Mouse (Mus musculus) spleen, adult 2 months (tissue): ENCODE measurements around the gene Nos3.

Source experiments
- CTCF ChIP-seq: fragments of 200-500 bp; IDR thresholded peaks from 2 replicates; pipeline ENCODE4 v1.5.1; 2011; ENCODE audit warnings: mild to moderate bottlenecking, inconsistent platforms; ENCODE audit not compliant: insufficient read depth, insufficient read length, insufficient replicate concordance; ENCODE audit errors: extremely low read depth
- POLR2A ChIP-seq: fragments of 200-500 bp; IDR thresholded peaks from 2 replicates; pipeline ENCODE4 v1.6.1; 2011; ENCODE audit warnings: low read depth, low read length, inconsistent platforms

- TF ChIP-seq POLR2A (no peak), CTCF (no peak)
Observed at GRCm38 (mm10) chr5:24329212-24329964, 35.2 kb upstream of the Nos3 start.
